Mouse (Mus musculus) ES-Bruce4 (cell line): ENCODE results near the gene Adk.

Source experiments
- EP300 ChIP-seq: IDR thresholded peaks from 2 replicates; pipeline ENCODE4 v1.6.1; 2011; ENCODE audit warnings: low read depth, low read length; ENCODE audit not compliant: insufficient read depth
- POLR2A ChIP-seq: IDR thresholded peaks from one replicate; pipeline ENCODE4 v1.8.1; 2011; ENCODE audit warnings: low read length; ENCODE audit not compliant: insufficient read depth

DNA sequence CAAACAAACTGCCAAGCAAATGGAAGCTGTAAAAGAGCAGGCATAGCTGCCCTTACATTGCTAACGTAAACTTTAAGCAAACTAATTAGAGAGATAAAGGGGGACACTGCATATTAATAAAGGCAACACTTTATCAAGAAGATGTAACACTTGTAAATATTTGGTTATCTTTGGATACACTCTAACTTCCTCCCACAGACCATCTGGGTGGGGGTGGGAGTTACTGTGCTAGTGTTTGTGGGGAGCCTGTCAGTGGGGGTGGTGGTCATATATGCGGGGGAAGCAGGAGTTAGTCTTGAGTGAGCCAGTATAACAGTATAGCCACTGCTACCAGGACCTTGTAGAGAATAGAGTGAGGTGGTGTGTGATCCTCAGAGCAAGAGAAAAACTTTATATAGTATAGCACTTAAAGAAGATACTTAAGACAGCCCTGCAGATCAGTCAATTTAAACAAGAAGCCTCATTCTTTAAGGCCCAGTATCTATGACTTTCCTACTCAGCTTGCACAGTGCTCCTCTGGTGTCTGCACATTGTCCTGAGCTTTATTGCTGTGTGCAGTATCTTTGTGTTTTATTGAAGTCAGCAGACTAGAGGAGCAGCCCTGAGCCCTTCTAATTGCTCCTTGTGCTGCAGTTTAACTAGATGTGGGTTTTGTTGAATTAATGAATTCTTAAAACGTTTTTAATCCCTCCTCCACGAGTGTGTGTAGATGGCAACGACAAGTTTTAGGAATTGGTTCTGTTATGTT is 10.6 kb downstream of the Adk start:
- TF ChIP-seq POLR2A (no peak), EP300 (no peak)
